Mouse (Mus musculus) MEL (cell line): ENCODE measurements around the gene Cald1. TPM values are rescaled to one million over a fixed set of nuclear protein-coding genes. Genes with fewer than 3 reads are reported as not detected.

ENCODE experiments used
- DNase-seq: peaks from one replicate; pipeline ENCODE4 v3.0.0; 2011; ENCODE audit warnings: low read depth, low spot score
- H3K27ac ChIP-seq: 2 replicates; pipeline ENCODE4 v1.5.1; 2012; ENCODE audit warnings: low read depth, mild to moderate bottlenecking, control low read depth, low read length, moderate library complexity; ENCODE audit not compliant: control insufficient read depth
- H3K27me3 ChIP-seq, 2 experiments: fragments of 150-350 bp in 1 of 2; sonication (generic) in 1 of 2; 2 replicates each; pipeline ENCODE4 v1.6.1; 2012; ENCODE audit warnings: low read length in 2 of 2, mild to moderate bottlenecking in 2 of 2, improper control_type of control experiment in 1 of 2, moderate library complexity in 1 of 2; ENCODE audit not compliant: insufficient read depth in 2 of 2, control insufficient read depth in 1 of 2
- H3K36me3 ChIP-seq, 2 experiments: 2 replicates each; pipeline ENCODE4 v1.6.1; 2012 to 2014; ENCODE audit warnings: low read length in 2 of 2, improper control_type of control experiment in 1 of 2, inconsistent platforms in 1 of 2, mild to moderate bottlenecking in 1 of 2; ENCODE audit not compliant: insufficient read depth in 2 of 2, control insufficient read depth in 1 of 2
- H3K4me1 ChIP-seq, 2 experiments: fragments of 150-350 bp in 1 of 2; sonication (generic) in 1 of 2; 2 replicates each; pipeline ENCODE4 v1.6.1; 2012; ENCODE audit warnings: low read length in 2 of 2, improper control_type of control experiment in 1 of 2, mild to moderate bottlenecking in 1 of 2; ENCODE audit not compliant: insufficient read depth in 2 of 2, control insufficient read depth in 1 of 2
- H3K4me3 ChIP-seq, 2 experiments: fragments of 150-350 bp in 1 of 2; sonication (generic) in 1 of 2; 2 replicates each; pipeline ENCODE4 v1.5.1; 2012; ENCODE audit warnings: low read depth in 2 of 2, low read length in 2 of 2, mild to moderate bottlenecking in 2 of 2, moderate library complexity in 2 of 2, control low read depth in 1 of 2, improper control_type of control experiment in 1 of 2; ENCODE audit not compliant: control insufficient read depth in 1 of 2, insufficient read depth in 1 of 2
- H3K79me2 ChIP-seq: 2 replicates; pipeline ENCODE4 v1.6.1; 2012; ENCODE audit warnings: mild to moderate bottlenecking, low read length, moderate library complexity; ENCODE audit not compliant: control insufficient read depth, poor library complexity, insufficient read depth
- H3K9ac ChIP-seq: 2 replicates; pipeline ENCODE4 v1.6.1; 2012; ENCODE audit warnings: low read depth, mild to moderate bottlenecking, control low read depth, low read length, moderate library complexity; ENCODE audit not compliant: control insufficient read depth, poor library complexity, severe bottlenecking
- H3K9me3 ChIP-seq: fragments of 150-350 bp; sonication (generic); replicated peaks from 2 replicates; pipeline ENCODE4 v1.6.1; 2012; ENCODE audit warnings: mild to moderate bottlenecking, low read length, improper control_type of control experiment, moderate library complexity; ENCODE audit not compliant: insufficient read depth
- BHLHE40 ChIP-seq: IDR thresholded peaks from 2 replicates; pipeline ENCODE4 v1.6.1; 2012; ENCODE audit warnings: low read depth, mild to moderate bottlenecking, inconsistent platforms, low read length, improper control_type of control experiment, borderline replicate concordance
- CHD2 ChIP-seq: IDR thresholded peaks from 2 replicates; pipeline ENCODE4 v1.6.1; 2011; ENCODE audit warnings: low read length, improper control_type of control experiment
- E2F4 ChIP-seq: IDR thresholded peaks from 2 replicates; pipeline ENCODE4 v1.6.1; 2011; ENCODE audit warnings: low read depth, low read length, improper control_type of control experiment, borderline replicate concordance
- EP300 ChIP-seq, 2 experiments: IDR thresholded peaks; 2 replicates each; pipeline ENCODE4 v1.6.1; 2011; ENCODE audit warnings: improper control_type of control experiment in 2 of 2, low read length in 2 of 2, low read depth in 1 of 2, mild to moderate bottlenecking in 1 of 2
- ETS1 ChIP-seq: IDR thresholded peaks from 2 replicates; pipeline ENCODE4 v1.6.1; 2012; ENCODE audit warnings: low read depth, mild to moderate bottlenecking, inconsistent platforms, low read length, improper control_type of control experiment, moderate library complexity
- GABPA ChIP-seq: IDR thresholded peaks from 2 replicates; pipeline ENCODE4 v1.6.1; 2012; ENCODE audit warnings: low read depth, mild to moderate bottlenecking, inconsistent platforms, low read length, improper control_type of control experiment, moderate library complexity
- HCFC1 ChIP-seq: IDR thresholded peaks from 2 replicates; pipeline ENCODE4 v1.6.1; 2012; ENCODE audit warnings: low read depth, mild to moderate bottlenecking, inconsistent platforms, low read length, improper control_type of control experiment, moderate library complexity
- MAX ChIP-seq: IDR thresholded peaks from 2 replicates; pipeline ENCODE4 v1.6.1; 2011; ENCODE audit warnings: low read length, improper control_type of control experiment
- MYB ChIP-seq: IDR thresholded peaks from 2 replicates; pipeline ENCODE4 v1.6.1; 2011; ENCODE audit warnings: mild to moderate bottlenecking, low read depth, low read length, improper control_type of control experiment
- MYC ChIP-seq: IDR thresholded peaks from 2 replicates; pipeline ENCODE4 v1.6.1; 2011; ENCODE audit warnings: low read depth, mild to moderate bottlenecking, low read length, improper control_type of control experiment, moderate library complexity
- POLR2A ChIP-seq, 2 experiments: IDR thresholded peaks; 2 replicates each; pipeline ENCODE4 v1.6.1; 2011 to 2012; ENCODE audit warnings: low read length in 2 of 2, mild to moderate bottlenecking in 2 of 2, control low read depth in 1 of 2, improper control_type of control experiment in 1 of 2, low read depth in 1 of 2, moderate library complexity in 1 of 2; ENCODE audit not compliant: control insufficient read depth in 1 of 2, insufficient read depth in 1 of 2, poor library complexity in 1 of 2
- POLR2AphosphoS2 ChIP-seq: IDR thresholded peaks from 2 replicates; pipeline ENCODE4 v1.6.1; 2011; ENCODE audit warnings: low read length, improper control_type of control experiment
- POLR2AphosphoS5 ChIP-seq: IDR thresholded peaks from 2 replicates; pipeline ENCODE4 v1.6.1; 2012; ENCODE audit warnings: low read depth, borderline replicate concordance, mild to moderate bottlenecking, inconsistent platforms, low read length, moderate library complexity, mixed read lengths
- SIN3A ChIP-seq: IDR thresholded peaks from 2 replicates; pipeline ENCODE4 v1.6.1; 2012; ENCODE audit warnings: low read length, improper control_type of control experiment, inconsistent platforms
- SMC3 ChIP-seq: IDR thresholded peaks from 2 replicates; pipeline ENCODE4 v1.6.1; 2011; ENCODE audit warnings: low read depth, low read length, improper control_type of control experiment
- TAL1 ChIP-seq: IDR thresholded peaks from 2 replicates; pipeline ENCODE4 v1.6.1; 2012; ENCODE audit warnings: mild to moderate bottlenecking, inconsistent platforms, low read length, moderate library complexity, mixed read lengths
- TCF12 ChIP-seq: IDR thresholded peaks from 2 replicates; pipeline ENCODE4 v1.6.1; 2014; ENCODE audit warnings: low read depth, mild to moderate bottlenecking, inconsistent platforms, low read length, improper control_type of control experiment, moderate library complexity
- UBTF ChIP-seq: IDR thresholded peaks from 2 replicates; pipeline ENCODE4 v1.6.1; 2012; ENCODE audit warnings: low read depth, mild to moderate bottlenecking, inconsistent platforms, low read length, improper control_type of control experiment, moderate library complexity, borderline replicate concordance; ENCODE audit not compliant: insufficient read depth
- polyA plus RNA-seq, 2 experiments: library from polyadenylated mRNA; stranded (reverse) in 1 of 2; unstranded in 1 of 2; fragments of >175 nt in 1 of 2; fragments of >200 nt in 1 of 2; gene quantifications; 2 replicates each; pipeline versions ENCODE4 v1.2.1 to v1.2.4; 2012; ENCODE audit warnings: low replicate concordance in 2 of 2, low read depth in 1 of 2; ENCODE audit not compliant: insufficient read length in 2 of 2, insufficient read depth in 1 of 2, missing spikeins in 1 of 2
- total RNA-seq: library from RNA; depleted of rRNA; stranded (reverse); fragments of 300-350 nt; gene quantifications from 2 replicates; pipeline ENCODE4 v1.2.3, GENCODE M21; 2012

The Cald1 gene
- total and polyA plus RNA-seq, 3 experiments = not detected

- Histone ChIP-seq H3K9ac (no peak overlapping the region), H3K9me3 (no peaks in the 10 kb centered on the region)
- TF ChIP-seq POLR2AphosphoS2 (no peak), SIN3A (no peak), ETS1 (no peak), GABPA (no peak), UBTF (no peak), POLR2A (IDR thresholded peaks at IDR 0.05; ENCODE audit: control insufficient read depth in 1 of 2, insufficient read depth in 1 of 2, low read depth in 1 of 2, low read length in 2 of 2, poor library complexity in 1 of 2) (no peak), MAX (no peak), MYC (no peak), MYB (no peak), E2F4 (no peak), TCF12 (no peak), EP300 (IDR thresholded peaks at IDR 0.05; ENCODE audit: low read depth in 1 of 2, low read length in 2 of 2) (no peak), CHD2 (no peak), POLR2AphosphoS5 (no peak), SMC3 (no peak), BHLHE40 (no peak)
- TF ChIP-seq, all 39 proteins: peak for 0
- 0 out of 4 replicates have a peak, but pooled peaks cover 0 to 2% of the 10 kb centered on the region in 2 experiments for H3K4me1 ChIP-seq
- H3K27me3 ChIP-seq = peaks cover 0 to 2% of the 10 kb centered on the region in 2 experiments; a peak in 1 of 4 replicates
- no peak overlapping the region for H3K4me3 ChIP-seq
- no peak for DNase-seq
- no peaks in the 10 kb centered on the region for H3K36me3 ChIP-seq
- no peaks in the 10 kb centered on the region for H3K79me2 ChIP-seq
- no peak overlapping the region for H3K27ac ChIP-seq
These were observed 73.1 kb downstream of the Cald1 start for GRCm38 (mm10) chr6:34671355-34671754.

GRCm38 (mm10) chr6:34674416-34674815 lies 76.1 kb downstream of the Cald1 start:
- Histone ChIP-seq H3K27ac (no peak overlapping the region), H3K9me3 (no peaks in the 10 kb centered on the region), H3K4me3 (peak overlapping the region; percentile 8 to 42; a peak in 3 of 4 replicates), H3K27me3 (peaks cover 0 to 1% of the 10 kb centered on the region in 2 experiments; a peak in 2 of 4 replicates), H3K79me2 (no peaks in the 10 kb centered on the region), H3K9ac (no peak overlapping the region), H3K36me3 (no peaks in the 10 kb centered on the region), H3K4me1 (0 out of 4 replicates have a peak, but pooled peaks cover 0 to 2% of the 10 kb centered on the region in 2 experiments)
- peak; percentile 27 for DNase-seq
- TF ChIP-seq TAL1 (peak; percentile 13; the same call in 1 of the 2 replicates), HCFC1 (no peak)
